Mouse (Mus musculus): ENCODE data around the gene Ppef1.
"Not testable (repeated sequence)": the region's sequence is repeated elsewhere in the genome, so short reads cannot be mapped to it uniquely, and the experiment has no call there.

Gene Ppef1

GRCm38 (mm10) chrX:160735650-160736049 lies at the start of gene Ppef1:
TSS of gene Ppef1 (minus strand) at chrX:160735765.
- no peak for DNase-seq (ENCODE audit: inconsistent age in 2 of 2, low spot score in 1 of 2)

GRCm38 (mm10) chrX:160782276-160782675 lies 46.7 kb upstream of the Ppef1 start:
- DNase-seq (ENCODE audit: inconsistent age in 2 of 2, low spot score in 1 of 2) = no peak

- DNase-seq (ENCODE audit: inconsistent age in 2 of 2, low spot score in 1 of 2) = no peak
Observed at GRCm38 (mm10) chrX:160773033-160773432, 37.5 kb upstream of the Ppef1 start.

- DNase-seq (ENCODE audit: inconsistent age in 2 of 2, low spot score in 1 of 2) = not testable (repeated sequence)
Observed at GRCm38 (mm10) chrX:160769622-160770021, 34.1 kb upstream of the Ppef1 start.

GRCm38 (mm10) chrX:160767713-160768112 lies 32.1 kb upstream of the Ppef1 start, which contains the start of gene Rs1:
TSS of gene Rs1 (plus strand) at chrX:160768013.
- DNase-seq (ENCODE audit: inconsistent age in 2 of 2, low spot score in 1 of 2) = no peak

GRCm38 (mm10) chrX:160766233-160766616 lies 30.7 kb upstream of the Ppef1 start:
- DNase-seq (ENCODE audit: inconsistent age in 2 of 2, low spot score in 1 of 2) = no peak

- DNase-seq (ENCODE audit: inconsistent age in 2 of 2, low spot score in 1 of 2) = peak; percentile 92 to 98
Observed at GRCm38 (mm10) chrX:160765389-160766232, 30.0 kb upstream of the Ppef1 start.

GRCm38 (mm10) chrX:160750808-160751207 lies 15.2 kb upstream of the Ppef1 start:
- DNase-seq (ENCODE audit: inconsistent age in 2 of 2, low spot score in 1 of 2) = no peak

GRCm38 (mm10) chrX:160748653-160749052 lies 13.1 kb upstream of the Ppef1 start:
- no peak for DNase-seq (ENCODE audit: inconsistent age in 2 of 2, low spot score in 1 of 2)

- no peak for DNase-seq (ENCODE audit: inconsistent age in 2 of 2, low spot score in 1 of 2)
Observed at GRCm38 (mm10) chrX:160745399-160745798, 9.8 kb upstream of the Ppef1 start.

GRCm38 (mm10) chrX:160699171-160699570 lies 36.4 kb downstream of the Ppef1 start:
- no peak for DNase-seq (ENCODE audit: inconsistent age in 2 of 2, low spot score in 1 of 2)

- DNase-seq (ENCODE audit: inconsistent age in 2 of 2, low spot score in 1 of 2) = no peak
Observed at GRCm38 (mm10) chrX:160691559-160691958, 44.0 kb downstream of the Ppef1 start.

GRCm38 (mm10) chrX:160690094-160690493 lies 45.5 kb downstream of the Ppef1 start:
- DNase-seq (ENCODE audit: inconsistent age in 2 of 2, low spot score in 1 of 2) = no peak

- DNase-seq (ENCODE audit: inconsistent age in 2 of 2, low spot score in 1 of 2) = no peak
Observed at GRCm38 (mm10) chrX:160669992-160670391, 65.6 kb downstream of the Ppef1 start.

- DNase-seq (ENCODE audit: inconsistent age in 2 of 2, low spot score in 1 of 2) = no peak
Observed at GRCm38 (mm10) chrX:160610882-160611644, 124.5 kb downstream of the Ppef1 start.

- no peak for DNase-seq (ENCODE audit: inconsistent age in 2 of 2, low spot score in 1 of 2)
Observed at GRCm38 (mm10) chrX:160610482-160610881, 125.1 kb downstream of the Ppef1 start.

GRCm38 (mm10) chrX:160609849-160610248 lies 125.7 kb downstream of the Ppef1 start:
- DNase-seq (ENCODE audit: inconsistent age in 2 of 2, low spot score in 1 of 2) = peak in 1 of 2 experiments; percentile 75

- peak; percentile 47 to 75 for DNase-seq (ENCODE audit: inconsistent age in 2 of 2, low spot score in 1 of 2)
Observed at GRCm38 (mm10) chrX:160603981-160604541, 131.5 kb downstream of the Ppef1 start.

GRCm38 (mm10) chrX:160603316-160603715 lies 132.2 kb downstream of the Ppef1 start:
- peak; percentile 53 to 78 for DNase-seq (ENCODE audit: inconsistent age in 2 of 2, low spot score in 1 of 2)

- DNase-seq (ENCODE audit: inconsistent age in 2 of 2, low spot score in 1 of 2) = no peak
Observed at GRCm38 (mm10) chrX:160602770-160603169, 132.8 kb downstream of the Ppef1 start.

- peak; percentile 46 to 80 for DNase-seq (ENCODE audit: inconsistent age in 2 of 2, low spot score in 1 of 2)
Observed at GRCm38 (mm10) chrX:160601053-160601452, 134.5 kb downstream of the Ppef1 start.
